Mouse (Mus musculus) layer of hippocampus, adult 18-20 months (tissue): ENCODE results near the gene Efs. TPM values are rescaled to one million over a fixed set of nuclear protein-coding genes. Genes with fewer than 3 reads are reported as not detected.

Experiments used
- DNase-seq, 2 experiments: peaks; one replicate each; pipeline ENCODE4 v3.0.0; 2022; ENCODE audit warnings: low spot score in 2 of 2
- microRNA-seq, 2 experiments: library from miRNA; unstranded; fragments of <30 nt; microRNA quantifications; one replicate each; pipeline ENCODE4 v1.2.0; 2021
- total RNA-seq, 2 experiments: library from RNA; stranded (reverse); gene quantifications; 2 replicates each; pipeline ENCODE4 v1.2.3; 2021

Gene Efs
- total RNA-seq, 2 experiments from 2014 or later = 9.9 to 10.5 TPM

DNA sequence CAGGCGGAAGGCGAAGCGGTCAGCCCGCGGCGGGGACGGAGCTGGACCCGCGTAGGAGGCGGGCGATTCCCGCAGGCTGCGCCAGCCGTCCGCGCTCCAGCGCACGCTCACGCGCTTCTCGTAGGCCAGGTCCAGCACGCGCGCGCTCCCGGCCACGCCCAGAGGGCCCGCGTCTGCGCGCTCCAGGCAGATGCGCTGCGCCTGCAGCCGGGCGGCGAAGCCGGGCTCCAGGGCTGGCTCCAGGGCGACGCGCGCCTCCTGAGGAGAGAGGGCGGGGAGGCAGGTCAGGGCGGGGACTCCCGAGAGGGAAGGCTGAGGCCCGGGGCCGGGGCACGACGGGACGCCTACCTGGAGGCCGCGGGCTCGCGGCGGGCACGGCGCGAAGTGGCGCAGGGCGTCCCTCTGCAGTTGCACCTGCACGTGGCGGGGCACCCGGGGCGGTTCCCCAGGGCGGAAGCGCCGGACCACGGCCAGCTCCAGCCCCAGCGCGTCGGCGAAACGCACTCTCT lies 49.3 kb downstream of the Efs start:
- DNase-seq = peak; percentile 88 to 92

DNA sequence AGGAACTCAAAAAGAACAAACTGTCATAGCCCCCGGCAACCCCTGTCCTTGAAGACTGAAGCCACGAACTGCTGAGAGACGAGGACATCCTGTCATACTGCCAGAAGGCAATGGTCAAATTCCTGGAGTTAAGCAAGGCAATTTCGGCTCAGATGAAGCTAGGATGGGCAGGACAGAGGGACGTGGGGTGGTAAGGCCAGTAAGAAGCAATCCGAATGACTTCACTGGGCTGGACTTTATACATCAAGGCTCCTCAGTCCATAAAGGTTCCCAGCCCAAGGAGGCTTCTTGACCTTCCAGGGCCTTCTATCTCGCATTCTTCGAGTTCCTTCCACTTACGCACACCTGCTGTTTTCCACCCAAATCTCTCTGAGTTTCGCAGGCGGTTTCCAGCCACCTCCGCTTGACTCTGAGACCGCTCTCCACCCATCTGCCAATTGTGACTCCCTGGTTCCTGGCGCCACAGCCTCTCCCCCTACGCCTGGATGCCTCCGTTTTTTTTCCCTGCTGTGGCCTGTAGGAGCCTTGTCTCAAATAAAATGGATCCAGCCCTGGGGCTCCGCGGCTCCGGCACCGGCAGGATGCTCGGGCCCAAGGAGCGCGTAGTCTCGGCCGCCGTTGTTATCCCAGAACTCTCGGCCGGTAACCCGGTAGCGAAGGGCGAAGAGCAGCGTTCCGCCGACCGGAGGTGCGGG lies 49.9 kb downstream of the Efs start:
- DNase-seq = peak in 1 of 2 experiments; percentile 72

DNA sequence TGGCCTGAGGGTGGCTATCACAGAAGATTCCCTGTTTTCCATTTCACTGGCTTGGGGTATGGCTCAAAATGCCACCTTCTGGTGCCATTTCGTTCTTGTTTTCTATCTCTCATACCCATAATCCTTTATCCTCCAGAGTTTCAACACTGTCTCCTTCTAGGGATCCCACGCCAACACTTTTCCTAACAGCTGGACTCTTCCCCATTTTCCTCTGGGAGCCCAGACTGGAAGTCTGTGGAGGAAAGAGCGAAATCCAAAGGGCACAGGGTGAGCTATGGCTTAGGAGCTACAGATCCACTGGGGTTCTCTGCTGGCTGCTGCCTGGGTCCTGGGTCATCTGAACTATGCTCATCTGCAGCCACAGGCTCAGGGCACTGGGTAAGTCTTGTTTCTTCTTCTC lies 51.8 kb downstream of the Efs start:
- no peak for DNase-seq

GRCm38 (mm10) chr14:54870861-54871260 lies 55.1 kb downstream of the Efs start, which contains the start of gene Homez:
Homez (minus strand) TSS chr14:54870961.
- DNase-seq = no peak

DNA sequence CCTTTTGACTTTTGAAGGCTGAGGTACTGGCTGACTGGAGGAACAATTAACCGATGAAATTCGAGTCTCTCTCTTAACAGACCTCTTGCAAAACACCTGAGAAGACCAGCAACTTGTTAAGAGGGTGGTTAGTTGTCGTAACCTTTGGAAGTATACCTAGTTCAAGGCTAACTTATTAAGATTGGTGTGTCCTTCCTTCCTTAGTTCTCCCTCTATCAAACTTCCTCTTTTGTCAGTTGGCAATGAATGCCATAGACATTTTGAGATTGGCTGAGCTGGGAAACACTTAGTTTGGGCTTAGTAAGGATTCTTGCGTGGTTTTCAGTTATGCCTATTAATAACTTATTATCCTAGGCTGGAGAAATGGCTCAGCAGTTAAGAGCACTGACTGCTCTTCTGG lies 57.9 kb downstream of the Efs start:
- no peak for DNase-seq

DNA sequence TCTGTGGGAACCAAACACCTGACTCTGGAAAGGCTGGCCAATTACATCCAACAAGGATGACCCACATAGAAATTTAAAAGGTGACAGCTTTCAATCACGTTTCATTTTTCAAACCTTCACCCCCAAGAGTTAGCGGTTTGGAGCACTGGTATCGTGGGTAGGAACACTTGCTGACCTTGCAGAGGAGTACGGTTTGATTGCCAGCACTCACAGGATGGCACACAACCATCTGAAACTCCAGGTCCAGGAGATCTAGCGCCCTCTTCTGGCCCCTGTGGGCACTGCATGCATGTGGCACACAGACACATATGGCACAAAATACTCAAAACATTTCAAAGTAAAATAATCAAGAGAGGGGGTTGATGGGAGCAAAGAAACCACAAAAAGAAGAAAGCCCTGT lies 59.0 kb downstream of the Efs start:
- DNase-seq = no peak

Small RNA genes lying within 50 kb of the gene (microRNA-seq; reads per million reads assigned to microRNA genes)
- gene Mir208a = 0.99 to 4.9 reads per million in 2 experiments
- gene Mir208b = 0 to 3.1 reads per million in 2 experiments

Other genes with a start within 250 kb of the Efs start
- gene 1700123O20Rik, start 239.9 kb downstream of the Efs start, total RNA-seq = 10 to 100 TPM; 23.4 to 24.4 TPM
- gene Acin1, start 239.2 kb downstream of the Efs start, total RNA-seq = 100 to 1,000 TPM; 196 to 207 TPM
- gene Gm29776, start 227.3 kb downstream of the Efs start, total RNA-seq = not detected
- gene Cebpe, start 214.0 kb downstream of the Efs start, total RNA-seq = not detected
- 10 to 100 TPM; 52.3 to 53.1 TPM for gene Slc7a8, start 144.2 kb downstream of the Efs start, total RNA-seq
- gene Rnf212b, start 112.0 kb downstream of the Efs start, total RNA-seq = not detected
- gene Homez, start 55.2 kb downstream of the Efs start, total RNA-seq = 10 to 100 TPM; 22.7 to 22.8 TPM
- gene Ppp1r3e, start 48.6 kb downstream of the Efs start, total RNA-seq = 10 to 100 TPM; 19.3 to 19.7 TPM
- gene Bcl2l2, start 42.7 kb downstream of the Efs start, total RNA-seq = 100 to 1,000 TPM; 121 to 124 TPM
- 1 to 10 TPM in 1 of 2 experiments, under 1 TPM in 1; 0.45 to 7.3 TPM for gene Gm20521, start 42.7 kb downstream of the Efs start, total RNA-seq
- 100 to 1,000 TPM; 227 to 252 TPM for gene Pabpn1, start 33.6 kb downstream of the Efs start, total RNA-seq
- gene Slc22a17, start 13.0 kb downstream of the Efs start, total RNA-seq = 100 to 1,000 TPM; 691 to 697 TPM
- not detected for gene Il25, start 6.6 kb upstream of the Efs start, total RNA-seq
- gene Cmtm5, start 10.1 kb upstream of the Efs start, total RNA-seq = 10 to 100 TPM; 77.1 to 86.1 TPM
- 1 to 10 TPM; 3.7 to 5.0 TPM for gene Myh6, start 40.8 kb upstream of the Efs start, total RNA-seq
- not detected for gene Gm17428, start 50.8 kb upstream of the Efs start, total RNA-seq
- 10 to 100 TPM; 10.1 to 14.4 TPM for gene Myh7, start 68.5 kb upstream of the Efs start, total RNA-seq
- gene Ngdn, start 89.3 kb upstream of the Efs start, total RNA-seq = 10 to 100 TPM; 30.2 to 32.7 TPM
- 10 to 100 TPM; 52.9 to 58.5 TPM for gene Zfhx2, start 166.2 kb upstream of the Efs start, total RNA-seq
- gene Thtpa, start 168.7 kb upstream of the Efs start, total RNA-seq = 10 to 100 TPM; 17.8 to 18.3 TPM
- gene Ap1g2, start 180.5 kb upstream of the Efs start, total RNA-seq = 10 to 100 TPM; 11.3 to 14.9 TPM
- 100 to 1,000 TPM; 423 to 433 TPM for gene Jph4, start 190.8 kb upstream of the Efs start, total RNA-seq